9 mouse cellular contexts compared by ENCODE assay signal in genomic region chr13:98572011-98572570, GRCm38 (mm10).
DNase-seq lines count a peak whose midpoint lies in the region; ATAC-seq and TF ChIP-seq lines count a peak whose summit lies in the region.
"Had no signal": no experiment of that assay in that cellular context is flagged by ENCODE, and none has a peak within 500 bp of the region (broad histone marks: within the 10 kb centered on the region; RNA-seq: fewer than 3 reads in every experiment).

No protein-coding gene starts in this region.

- 0 out of 2 replicates have a peak overlapping the region, but pooled peaks have one; percentile 32 for H3K27ac ChIP-seq in left cerebral cortex, adult 2 months
- no peak overlapping the region for H3K27ac ChIP-seq in forebrain, embryonic 14.5 days (ENCODE audit: low read depth, low read length)
- no peak overlapping the region for H3K27ac ChIP-seq in limb, embryonic 11.5 days (replicated peaks; ENCODE audit: low read depth, low read length)
- H3K27ac ChIP-seq in neural tube, embryonic 14.5 days (ENCODE audit: low read depth, low read length) = no peak overlapping the region

- intact Hi-C loops in left cerebral cortex, adult 2 months (cut with DNase I) = loop anchor here (5.0 kb wide), 2 partner anchors 205 to 220 kb away; partner anchors contain the start of gene Foxd1
- intact Hi-C loops in left cerebral cortex, postnatal 10 days (cut with DNase I) = loop anchor here (5.0 kb wide), 2 partner anchors 70 to 220 kb away; partner anchors contain the start of gene Foxd1

- no peaks in the 10 kb centered on the region for H3K36me3 ChIP-seq in forebrain, embryonic 14.5 days (ENCODE audit: control insufficient read depth, insufficient read depth, low read length)
- no peaks in the 10 kb centered on the region for H3K36me3 ChIP-seq in limb, embryonic 11.5 days (ENCODE audit: control insufficient read depth, insufficient read depth, low read length)
- H3K36me3 ChIP-seq in neural tube, embryonic 14.5 days (ENCODE audit: control insufficient read depth, insufficient read depth, low read length) = no peaks in the 10 kb centered on the region

- no peak overlapping the region for H3K9ac ChIP-seq in forebrain, embryonic 14.5 days (ENCODE audit: low read length)
- H3K9ac ChIP-seq in limb, embryonic 11.5 days (ENCODE audit: low read length) = no peak overlapping the region
- H3K9ac ChIP-seq in neural tube, embryonic 14.5 days (replicated peaks; ENCODE audit: low read depth, low read length) = no peak overlapping the region

- H3K9me3 ChIP-seq in forebrain, embryonic 14.5 days (replicated peaks; ENCODE audit: control insufficient read depth, low read length) = no peaks in the 10 kb centered on the region
- H3K9me3 ChIP-seq in limb, embryonic 11.5 days (ENCODE audit: control insufficient read depth, low read length) = no peaks in the 10 kb centered on the region
- no peaks in the 10 kb centered on the region for H3K9me3 ChIP-seq in neural tube, embryonic 14.5 days (ENCODE audit: control insufficient read depth, low read length)

- ATAC-seq in forebrain, embryonic 14.5 days = 0 out of 2 replicates have a peak, but pooled peaks have one; percentile 37
- no peak for ATAC-seq in limb, embryonic 11.5 days (ENCODE audit: insufficient number of reproducible peaks, low FRiP score, low TSS enrichment, low read depth)
- ATAC-seq in neural tube, embryonic 14.5 days (ENCODE audit: low read depth) = no peak

- peaks cover 91% of the 10 kb centered on the region for H3K27me3 ChIP-seq in forebrain, embryonic 14.5 days (replicated peaks; ENCODE audit: control insufficient read depth, insufficient read depth, low read length)
- H3K27me3 ChIP-seq in limb, embryonic 11.5 days (ENCODE audit: control insufficient read depth, insufficient read depth, low read length) = peaks cover 27% of the 10 kb centered on the region
- H3K27me3 ChIP-seq in neural tube, embryonic 14.5 days (ENCODE audit: control insufficient read depth, insufficient read depth, low read length) = peaks cover 13% of the 10 kb centered on the region

- TF ChIP-seq CTCF in left cerebral cortex, adult 2 months (IDR thresholded peaks at IDR 0.05) = no peak

- DNase-seq in left cerebral cortex, adult 2 months (ENCODE audit: extremely low spot score in 1 of 2, low spot score in 2 of 2) = no peak
- no peak for DNase-seq in left cerebral cortex, postnatal 10 days (ENCODE audit: extremely low spot score in 1 of 2, low spot score in 2 of 2)
- DNase-seq in forebrain, embryonic 14.5 days (ENCODE audit: low spot score) = no peak
- no peak for DNase-seq in limb, embryonic 11.5 days (ENCODE audit: low spot score)
- no peak for DNase-seq in left cerebral cortex, adult 9 months (ENCODE audit: low spot score in 2 of 2)
- no peak for DNase-seq in right cerebral cortex, adult 2 months (ENCODE audit: low spot score in 2 of 2)
- DNase-seq: lung, adult 18-20 months; right cerebral cortex, postnatal 14 days had no signal

- WGBS in forebrain, embryonic 14.5 days = under 1% methylated on average over 9 of the region's 14 CpGs
- 3% methylated on average over 10 of the region's 14 CpGs for WGBS in limb, embryonic 11.5 days
- 5% methylated on average over 14 of the region's 14 CpGs for WGBS in neural tube, embryonic 14.5 days

- H3K4me3 ChIP-seq in left cerebral cortex, adult 2 months = peak overlapping the region; percentile 40; the same call in 1 of the 2 replicates
- no peak overlapping the region for H3K4me3 ChIP-seq in forebrain, embryonic 14.5 days (ENCODE audit: low read depth, low read length)
- H3K4me3 ChIP-seq in limb, embryonic 11.5 days (ENCODE audit: low read depth, low read length) = peak overlapping the region; percentile 29
- H3K4me3 ChIP-seq in neural tube, embryonic 14.5 days (ENCODE audit: low read depth, low read length) = peak overlapping the region; percentile 33

- H3K4me1 ChIP-seq in forebrain, embryonic 14.5 days (ENCODE audit: control insufficient read depth, insufficient read depth, low read length) = peaks cover 7% of the 10 kb centered on the region
- H3K4me1 ChIP-seq in limb, embryonic 11.5 days (ENCODE audit: control insufficient read depth, insufficient read depth, low read length) = peaks cover 9% of the 10 kb centered on the region
- H3K4me1 ChIP-seq in neural tube, embryonic 14.5 days (ENCODE audit: control insufficient read depth, insufficient read depth, low read length) = peaks cover 13% of the 10 kb centered on the region

- H3K4me2 ChIP-seq in forebrain, embryonic 14.5 days (ENCODE audit: low read length) = peak overlapping the region; percentile 46; the same call in 1 of the 2 replicates
- peak overlapping the region; percentile 55 for H3K4me2 ChIP-seq in limb, embryonic 11.5 days (ENCODE audit: low read depth, severe bottlenecking)
- H3K4me2 ChIP-seq in neural tube, embryonic 14.5 days (ENCODE audit: low read depth, low read length) = peak overlapping the region; percentile 66
